Mouse (Mus musculus) CH12.LX (cell line): ENCODE data around the gene H2-DMa.

ENCODE experiments used
- CTCF ChIP-seq, 2 experiments: IDR thresholded peaks in 1 of 2; conservative IDR thresholded peaks in 1 of 2; 2 replicates each; pipeline ENCODE4 v1.5.1; 2011 to 2012; ENCODE audit warnings: low read depth in 2 of 2, low read length in 2 of 2, improper control_type of control experiment in 1 of 2, inconsistent platforms in 1 of 2, mild to moderate bottlenecking in 1 of 2, moderate library complexity in 1 of 2
- E2F4 ChIP-seq: IDR thresholded peaks from 2 replicates; pipeline ENCODE4 v1.6.1; 2011; ENCODE audit warnings: low read depth, low read length, improper control_type of control experiment; ENCODE audit not compliant: insufficient replicate concordance
- EP300 ChIP-seq: IDR thresholded peaks from 2 replicates; pipeline ENCODE4 v1.6.1; 2011; ENCODE audit warnings: low read length, improper control_type of control experiment
- JUN ChIP-seq: IDR thresholded peaks from 2 replicates; pipeline ENCODE4 v1.6.1; 2011; ENCODE audit warnings: low read depth, mild to moderate bottlenecking, low read length, improper control_type of control experiment, moderate library complexity; ENCODE audit not compliant: insufficient read depth
- MAX ChIP-seq: IDR thresholded peaks from 2 replicates; pipeline ENCODE4 v1.6.1; 2011; ENCODE audit warnings: low read length, improper control_type of control experiment
- NELFE ChIP-seq: IDR thresholded peaks from 2 replicates; pipeline ENCODE4 v1.6.1; 2011; ENCODE audit warnings: low read depth, low read length, improper control_type of control experiment
- POLR2A ChIP-seq: IDR thresholded peaks from 2 replicates; pipeline ENCODE4 v1.6.1; 2011; ENCODE audit warnings: low read depth, mild to moderate bottlenecking, improper control_type of control experiment, low read length
- POLR2AphosphoS2 ChIP-seq: IDR thresholded peaks from 2 replicates; pipeline ENCODE4 v1.6.1; 2011; ENCODE audit warnings: low read depth, low read length, improper control_type of control experiment
- RAD21 ChIP-seq: IDR thresholded peaks from 2 replicates; pipeline ENCODE4 v1.6.1; 2011; ENCODE audit warnings: low read depth, mild to moderate bottlenecking, low read length, improper control_type of control experiment, moderate library complexity
- RCOR1 ChIP-seq: conservative IDR thresholded peaks from 2 replicates; pipeline ENCODE4 v1.6.1; 2012; ENCODE audit warnings: low read depth, mild to moderate bottlenecking, inconsistent platforms, low read length, improper control_type of control experiment
- TBP ChIP-seq: conservative IDR thresholded peaks from 2 replicates; pipeline ENCODE4 v1.6.1; 2011; ENCODE audit warnings: low read depth, low read length, improper control_type of control experiment
- USF2 ChIP-seq: conservative IDR thresholded peaks from 2 replicates; pipeline ENCODE4 v1.6.1; 2011; ENCODE audit warnings: low read depth, low read length, improper control_type of control experiment
- ZC3H11A ChIP-seq: IDR thresholded peaks from 2 replicates; pipeline ENCODE4 v1.6.1; 2012; ENCODE audit warnings: low read depth, mild to moderate bottlenecking, inconsistent platforms, low read length, improper control_type of control experiment
- ZNF384 ChIP-seq: IDR thresholded peaks from 2 replicates; pipeline ENCODE4 v1.6.1; 2012; ENCODE audit warnings: low read depth, low read length, improper control_type of control experiment, inconsistent platforms

- TF ChIP-seq USF2 = no peak
- TF ChIP-seq ZC3H11A = no peak
- TF ChIP-seq CTCF (conservative IDR thresholded peaks at IDR 0.05 in 1 of 2, IDR thresholded peaks at IDR 0.05 in 1 of 2; ENCODE audit: low read depth in 2 of 2, low read length in 2 of 2) = no peak
- TF ChIP-seq NELFE = no peak
- no peak for TF ChIP-seq ZNF384
- no peak for TF ChIP-seq POLR2A
- TF ChIP-seq TBP = no peak
- TF ChIP-seq RAD21 = no peak
- no peak for TF ChIP-seq MAX
- no peak for TF ChIP-seq RCOR1
- no peak for TF ChIP-seq EP300
- no peak for TF ChIP-seq POLR2AphosphoS2
- TF ChIP-seq E2F4 = no peak
- TF ChIP-seq JUN = no peak
These were observed 66.2 kb downstream of the H2-DMa start for GRCm38 (mm10) chr17:34185526-34185925.
